Mouse (Mus musculus): ENCODE measurements around the gene Zmiz1. TPM values are rescaled to one million over a fixed set of nuclear protein-coding genes. Genes with fewer than 3 reads are reported as not detected.
A peak's percentile ranks its signal among the peaks of the same experiment; 100 is the strongest.

The Zmiz1 gene
- polyA plus RNA-seq, 1 experiment from 2014 or later = 4.3 TPM

DNA sequence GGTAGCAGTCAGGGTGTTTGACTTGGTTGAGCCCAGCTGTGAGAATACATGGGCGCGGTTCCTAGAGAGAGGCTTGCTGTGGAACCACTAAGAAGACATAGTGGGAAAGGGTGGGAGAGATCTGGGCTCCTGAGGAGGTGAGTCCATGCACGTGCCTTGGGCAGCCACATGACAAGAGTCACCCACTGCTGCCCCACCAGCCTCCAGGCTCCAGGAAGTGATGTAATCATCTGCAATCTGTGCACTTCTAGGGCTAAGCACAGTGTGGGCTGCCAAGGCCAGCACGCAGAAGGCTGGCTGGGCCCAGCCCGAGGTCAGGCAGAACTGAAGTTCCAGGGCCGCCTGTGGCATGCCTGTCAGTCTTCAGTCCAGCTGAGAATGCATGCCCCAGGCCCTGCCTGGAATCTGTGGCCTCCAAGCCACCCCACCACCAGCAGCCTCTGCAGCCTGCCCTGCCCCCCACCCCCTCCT lies 46.3 kb downstream of the Zmiz1 start:
- Histone ChIP-seq H3K27me3 (ENCODE audit: insufficient read depth, low read length) (no peaks in the 10 kb centered on the region), H3K9me3 (ENCODE audit: low read length) (no peaks in the 10 kb centered on the region), H3K4me2 (ENCODE audit: low read depth, low read length) (no peak overlapping the region), H3K27ac (ENCODE audit: low read depth) (peak overlapping the region; percentile 55), H3K4me1 (ENCODE audit: insufficient read depth) (peaks cover 60% of the 10 kb centered on the region), H3K9ac (replicated peaks) (no peak overlapping the region), H3K36me3 (replicated peaks; ENCODE audit: insufficient read depth, low read length) (peaks cover 18% of the 10 kb centered on the region), H3K4me3 (ENCODE audit: low read depth, low read length) (no peak overlapping the region)
- no peak for TF ChIP-seq EP300 (IDR thresholded peaks at IDR 0.05; ENCODE audit: low read depth)
- TF ChIP-seq CTCF (IDR thresholded peaks at IDR 0.05; ENCODE audit: low read depth) = no peak
- ATAC-seq (peak; percentile 72), DNase-seq (no peak)
- WGBS (ENCODE audit: insufficient replicate concordance) = 33% methylated on average over 6 of the region's 6 CpGs

GRCm38 (mm10) chr14:25508111-25508756 lies 49.2 kb downstream of the Zmiz1 start:
- peaks cover 70% of the 10 kb centered on the region for H3K4me1 ChIP-seq (ENCODE audit: insufficient read depth)
- H3K9ac ChIP-seq (replicated peaks) = no peak overlapping the region
- H3K4me3 ChIP-seq (ENCODE audit: low read depth, low read length) = no peak overlapping the region
- WGBS (ENCODE audit: insufficient replicate concordance) = 68% methylated on average over 13 of the region's 13 CpGs
- peak overlapping the region; percentile 67 for H3K27ac ChIP-seq (ENCODE audit: low read depth)
- no peaks in the 10 kb centered on the region for H3K27me3 ChIP-seq (ENCODE audit: insufficient read depth, low read length)
- no peak for ATAC-seq
- no peak for DNase-seq
- H3K9me3 ChIP-seq (ENCODE audit: low read length) = no peaks in the 10 kb centered on the region
- no peak overlapping the region for H3K4me2 ChIP-seq (ENCODE audit: low read depth, low read length)
- peaks cover 14% of the 10 kb centered on the region for H3K36me3 ChIP-seq (replicated peaks; ENCODE audit: insufficient read depth, low read length)
- no peak for TF ChIP-seq EP300 (IDR thresholded peaks at IDR 0.05; ENCODE audit: low read depth)
- no peak for TF ChIP-seq CTCF (IDR thresholded peaks at IDR 0.05; ENCODE audit: low read depth)

DNA sequence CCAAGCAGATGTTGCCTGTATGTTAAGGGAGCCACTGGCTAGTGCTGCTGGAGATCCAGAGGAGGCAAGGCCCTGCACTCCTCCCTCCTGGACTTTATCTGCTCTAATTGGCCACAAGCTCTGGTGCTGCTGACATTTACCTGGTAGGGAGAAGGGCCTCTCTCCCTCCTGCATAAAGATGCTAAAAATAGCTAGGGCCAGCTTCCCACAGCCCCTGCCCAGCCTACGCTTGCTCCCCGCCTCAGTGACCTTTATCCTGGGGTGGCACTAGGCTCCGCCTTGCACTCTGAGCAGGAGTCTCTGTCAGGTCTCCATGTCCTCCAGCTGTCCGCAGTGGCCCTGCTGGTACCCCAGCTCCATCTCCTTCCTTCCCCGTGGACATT lies 49.8 kb downstream of the Zmiz1 start:
- H3K4me2 ChIP-seq (ENCODE audit: low read depth, low read length) = no peak overlapping the region
- 53% methylated on average over 5 of the region's 5 CpGs for WGBS (ENCODE audit: insufficient replicate concordance)
- H3K36me3 ChIP-seq (replicated peaks; ENCODE audit: insufficient read depth, low read length) = peaks cover 8% of the 10 kb centered on the region
- H3K27me3 ChIP-seq (ENCODE audit: insufficient read depth, low read length) = no peaks in the 10 kb centered on the region
- TF ChIP-seq CTCF (IDR thresholded peaks at IDR 0.05; ENCODE audit: low read depth) = no peak
- peaks cover 76% of the 10 kb centered on the region for H3K4me1 ChIP-seq (ENCODE audit: insufficient read depth)
- H3K4me3 ChIP-seq (ENCODE audit: low read depth, low read length) = no peak overlapping the region
- H3K9ac ChIP-seq (replicated peaks) = no peak overlapping the region
- DNase-seq = no peak
- no peaks in the 10 kb centered on the region for H3K9me3 ChIP-seq (ENCODE audit: low read length)
- peak overlapping the region; percentile 67 for H3K27ac ChIP-seq (ENCODE audit: low read depth)
- 0 out of 2 replicates have a peak, but pooled peaks have one; percentile 13 for ATAC-seq

DNA sequence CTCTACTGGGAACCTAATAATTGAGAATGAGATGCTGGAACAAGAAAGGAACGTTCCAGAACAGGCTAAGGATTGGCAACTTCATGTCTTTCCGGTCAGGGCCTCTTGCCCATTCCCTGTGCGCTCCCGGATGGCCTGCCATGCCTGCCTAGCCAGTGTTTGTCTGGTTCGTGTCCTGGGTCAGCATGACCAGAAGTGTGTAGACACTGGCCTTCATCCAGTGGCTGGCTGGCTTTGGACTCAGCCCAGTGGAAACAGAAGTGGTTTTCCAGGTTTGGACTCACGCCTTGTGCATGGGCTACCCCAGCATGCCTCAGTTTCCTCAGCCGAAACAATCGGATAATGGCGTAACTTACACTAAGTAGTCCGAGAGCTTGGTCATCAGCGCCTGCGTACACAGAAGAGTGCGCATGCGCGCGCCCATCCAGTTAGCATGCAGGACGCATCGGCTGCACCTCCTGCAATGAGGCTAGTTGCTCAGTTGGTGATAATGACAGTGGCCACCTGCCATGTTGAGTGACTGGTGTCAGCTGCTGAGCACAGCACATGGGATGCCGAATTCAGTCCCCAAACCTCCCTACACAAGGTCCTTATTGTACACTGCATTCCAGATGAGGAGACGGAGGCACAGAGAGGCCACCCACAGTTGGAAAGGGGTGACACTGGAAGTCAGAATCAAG lies 50.6 kb downstream of the Zmiz1 start:
- peak overlapping the region; percentile 67 for H3K27ac ChIP-seq (ENCODE audit: low read depth)
- H3K36me3 ChIP-seq (replicated peaks; ENCODE audit: insufficient read depth, low read length) = 0 out of 2 replicates have a peak, but pooled peaks cover 2% of the 10 kb centered on the region
- no peak for ATAC-seq
- no peak overlapping the region for H3K4me2 ChIP-seq (ENCODE audit: low read depth, low read length)
- 84% methylated on average over 20 of the region's 20 CpGs for WGBS (ENCODE audit: insufficient replicate concordance)
- no peak overlapping the region for H3K4me3 ChIP-seq (ENCODE audit: low read depth, low read length)
- no peak for DNase-seq
- no peaks in the 10 kb centered on the region for H3K27me3 ChIP-seq (ENCODE audit: insufficient read depth, low read length)
- H3K4me1 ChIP-seq (ENCODE audit: insufficient read depth) = peaks cover 74% of the 10 kb centered on the region
- H3K9me3 ChIP-seq (ENCODE audit: low read length) = no peaks in the 10 kb centered on the region
- TF ChIP-seq CTCF (IDR thresholded peaks at IDR 0.05; ENCODE audit: low read depth) = no peak
- no peak for TF ChIP-seq EP300 (IDR thresholded peaks at IDR 0.05; ENCODE audit: low read depth)
- no peak overlapping the region for H3K9ac ChIP-seq (replicated peaks)

DNA sequence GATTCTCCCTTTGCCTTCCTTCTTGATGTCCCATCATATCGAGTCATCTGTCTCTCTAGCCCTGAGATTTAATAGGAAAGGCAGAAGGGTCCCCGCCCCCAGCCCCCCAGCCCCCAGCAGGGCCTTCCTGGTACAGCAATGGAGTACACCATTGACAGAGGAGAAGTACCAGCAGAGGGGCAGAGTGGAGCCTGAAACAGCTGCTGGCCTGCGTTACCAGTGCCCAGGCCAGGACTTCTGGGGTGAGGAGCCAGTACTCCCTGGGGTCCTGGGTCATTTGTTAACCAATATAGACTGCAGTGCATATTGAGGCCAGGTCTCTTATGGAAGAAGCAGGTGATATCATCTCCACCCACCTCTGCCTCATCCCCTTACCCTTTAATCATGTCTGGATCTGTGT lies 51.4 kb downstream of the Zmiz1 start:
- DNase-seq (no peak), ATAC-seq (no peak)
- peak overlapping the region; percentile 67; the same call in 1 of the 2 replicates for H3K27ac ChIP-seq (ENCODE audit: low read depth)
- 66% methylated on average over 3 of the region's 3 CpGs for WGBS (ENCODE audit: insufficient replicate concordance)
- H3K4me2 ChIP-seq (ENCODE audit: low read depth, low read length) = no peak overlapping the region
- no peak overlapping the region for H3K9ac ChIP-seq (replicated peaks)
- H3K36me3 ChIP-seq (replicated peaks; ENCODE audit: insufficient read depth, low read length) = 0 out of 2 replicates have a peak, but pooled peaks cover 2% of the 10 kb centered on the region
- peaks cover 73% of the 10 kb centered on the region for H3K4me1 ChIP-seq (ENCODE audit: insufficient read depth)
- H3K27me3 ChIP-seq (ENCODE audit: insufficient read depth, low read length) = no peaks in the 10 kb centered on the region
- TF ChIP-seq EP300 (IDR thresholded peaks at IDR 0.05; ENCODE audit: low read depth) = no peak
- TF ChIP-seq CTCF (IDR thresholded peaks at IDR 0.05; ENCODE audit: low read depth) = no peak
- no peaks in the 10 kb centered on the region for H3K9me3 ChIP-seq (ENCODE audit: low read length)
- no peak overlapping the region for H3K4me3 ChIP-seq (ENCODE audit: low read depth, low read length)

GRCm38 (mm10) chr14:25510987-25511386 lies 52.0 kb downstream of the Zmiz1 start:
- Histone ChIP-seq H3K4me1 (ENCODE audit: insufficient read depth) (peaks cover 73% of the 10 kb centered on the region), H3K4me2 (ENCODE audit: low read depth, low read length) (no peak overlapping the region), H3K27ac (ENCODE audit: low read depth) (no peak overlapping the region), H3K27me3 (ENCODE audit: insufficient read depth, low read length) (no peaks in the 10 kb centered on the region), H3K36me3 (replicated peaks; ENCODE audit: insufficient read depth, low read length) (0 out of 2 replicates have a peak, but pooled peaks cover 2% of the 10 kb centered on the region), H3K9me3 (ENCODE audit: low read length) (no peaks in the 10 kb centered on the region), H3K4me3 (ENCODE audit: low read depth, low read length) (no peak overlapping the region), H3K9ac (replicated peaks) (no peak overlapping the region)
- no peak for TF ChIP-seq CTCF (IDR thresholded peaks at IDR 0.05; ENCODE audit: low read depth)
- TF ChIP-seq EP300 (IDR thresholded peaks at IDR 0.05; ENCODE audit: low read depth) = no peak
- DNase-seq (no peak), ATAC-seq (no peak)
- WGBS (ENCODE audit: insufficient replicate concordance) = 58% methylated on average over 7 of the region's 7 CpGs
